Mouse (Mus musculus) layer of hippocampus, postnatal 36 days (tissue): ENCODE measurements at regions not wholly inside any gene's neighbourhood (a gene's known extent, or its start where the extent isn't known, plus 50 kb on each side); places are given as distances from the start of the nearest gene placed in this dataset.

Source experiments
- DNase-seq, 2 experiments: peaks; one replicate each; pipeline ENCODE4 v3.0.0; 2022

DNA sequence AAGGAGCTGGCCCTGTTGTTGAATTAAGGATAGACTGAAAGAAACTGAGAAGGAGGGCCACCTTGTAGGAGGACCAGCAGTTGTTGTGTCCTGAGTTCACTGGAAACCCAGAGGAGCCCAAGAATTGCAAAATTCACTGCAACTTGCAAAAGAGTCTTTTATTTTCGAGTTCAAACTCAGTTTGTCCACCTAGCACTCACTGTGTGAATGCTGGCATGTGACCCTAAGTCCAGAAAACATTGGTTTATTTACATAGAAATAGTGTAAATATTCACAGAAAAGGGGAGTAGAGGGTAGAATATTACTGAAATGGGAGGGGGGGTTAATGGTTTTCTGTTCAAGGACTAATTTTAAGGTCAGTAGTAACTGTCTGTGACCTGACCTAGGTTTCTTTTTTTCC, 394.7 kb downstream of the 4933405O20Rik start:
- DNase-seq = no peak

DNA sequence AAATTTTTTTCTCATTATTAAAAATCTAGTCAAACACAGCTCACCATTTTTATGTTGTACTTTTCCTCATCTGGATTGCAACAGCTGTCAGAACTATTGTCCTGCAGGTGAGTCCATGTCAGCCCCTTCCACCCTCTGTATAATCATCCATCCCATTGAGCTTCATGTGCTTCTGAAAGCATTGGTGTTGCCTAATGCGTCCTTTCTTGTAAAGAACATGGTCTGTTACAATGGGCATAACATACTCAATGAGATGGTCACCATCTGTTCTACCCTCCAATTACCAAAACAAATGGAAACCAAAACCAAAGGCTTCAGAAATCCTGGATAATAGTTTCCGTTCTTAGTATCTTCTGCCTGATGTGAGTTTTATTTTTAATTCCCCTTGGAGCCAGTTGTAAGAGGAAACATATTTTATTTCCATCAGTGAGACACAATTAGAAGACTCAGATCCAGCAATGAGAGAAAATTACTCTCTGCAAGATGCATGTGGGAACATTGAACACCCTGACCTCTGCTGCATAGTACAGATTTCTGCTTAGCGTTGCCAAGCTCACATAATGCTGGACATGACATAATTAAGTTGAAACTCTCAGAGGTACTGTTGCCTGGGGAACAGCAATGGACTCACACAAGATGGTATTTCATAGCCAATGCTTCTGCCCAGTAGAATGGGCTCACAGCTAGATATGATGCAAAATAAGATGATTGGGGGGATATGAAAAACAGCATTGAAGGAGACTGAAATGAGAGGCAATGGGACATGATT, 443.1 kb downstream of the 4933405O20Rik start:
- DNase-seq = no peak

DNA sequence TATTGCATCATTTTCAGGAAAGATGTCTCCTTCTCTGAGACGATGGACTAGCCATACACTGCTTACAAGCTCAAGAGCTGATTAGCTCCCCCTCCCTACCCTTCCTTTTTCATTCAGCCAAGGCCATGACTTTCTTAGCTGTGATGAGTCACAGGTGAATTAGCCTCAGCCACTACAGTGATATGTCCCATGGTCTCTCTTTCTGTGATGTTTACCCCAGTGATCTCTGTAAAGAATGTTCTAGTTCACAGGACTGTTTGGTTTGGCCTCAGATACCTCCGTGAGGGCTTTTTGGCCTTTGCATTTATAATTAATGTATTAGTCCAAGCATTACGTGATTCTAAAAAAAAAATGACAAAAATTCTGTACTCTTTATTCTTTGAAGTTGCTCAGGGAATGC, 452.5 kb downstream of the 4933405O20Rik start:
- no peak for DNase-seq

DNA sequence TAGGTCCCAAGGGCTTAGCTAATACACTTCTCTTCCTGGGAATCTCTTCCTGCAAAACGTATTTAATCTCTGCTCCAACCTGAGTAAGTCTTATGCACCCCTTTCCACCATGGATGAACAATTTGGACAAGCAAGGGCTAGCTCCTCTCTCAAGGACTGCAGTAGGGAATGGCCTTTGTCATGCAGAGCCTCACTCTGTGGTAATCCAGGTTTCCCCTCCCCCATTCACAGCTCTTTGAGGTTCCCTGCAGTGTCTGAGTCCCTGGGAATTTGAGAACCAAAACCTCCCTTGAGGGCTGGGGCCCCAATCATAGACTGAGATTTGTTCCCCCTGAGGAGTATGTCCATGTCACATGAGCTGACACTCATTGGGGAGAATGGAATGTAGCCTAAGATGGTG, 442.5 kb upstream of the Ano5 start:
- no peak for DNase-seq

DNA sequence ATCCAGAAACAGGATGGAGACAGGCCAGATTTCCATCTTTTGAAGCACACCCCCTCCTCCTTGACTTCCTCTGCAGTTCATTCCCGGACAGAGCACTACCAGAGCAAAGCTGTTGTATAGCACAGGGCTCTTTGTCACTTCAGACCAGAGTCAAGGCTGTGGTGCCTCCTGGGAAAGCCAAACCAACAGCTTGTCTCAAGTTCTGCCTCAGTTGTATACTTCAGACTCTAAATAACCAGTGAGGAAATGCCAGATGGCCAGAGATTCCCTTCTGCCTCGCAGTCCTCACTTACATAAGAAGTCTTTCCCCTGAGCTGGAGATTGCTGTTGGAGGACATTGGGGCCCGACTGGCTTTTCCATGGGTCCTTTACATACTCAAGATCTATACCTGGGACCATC, 417.1 kb upstream of the Ano5 start:
- peak; percentile 3 for DNase-seq

DNA sequence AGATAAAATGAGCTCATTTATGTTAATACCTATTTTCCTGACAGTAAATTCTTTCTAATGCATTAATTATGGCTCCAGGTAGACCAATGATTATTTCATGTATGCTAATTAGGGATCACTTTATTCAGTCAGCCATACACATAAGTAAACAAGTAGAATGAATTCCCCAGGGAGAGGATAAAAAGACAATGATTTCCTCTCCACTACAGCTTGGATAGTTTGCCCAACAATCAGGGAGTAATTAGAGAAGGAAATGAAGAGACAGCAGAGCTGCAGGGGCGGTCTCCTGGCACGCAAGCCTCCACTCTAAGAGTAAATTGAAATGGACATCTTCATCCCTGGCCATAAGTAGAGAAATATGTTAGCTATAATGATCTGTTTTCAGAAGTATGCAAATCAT, 409.7 kb upstream of the Ano5 start:
- no peak for DNase-seq

DNA sequence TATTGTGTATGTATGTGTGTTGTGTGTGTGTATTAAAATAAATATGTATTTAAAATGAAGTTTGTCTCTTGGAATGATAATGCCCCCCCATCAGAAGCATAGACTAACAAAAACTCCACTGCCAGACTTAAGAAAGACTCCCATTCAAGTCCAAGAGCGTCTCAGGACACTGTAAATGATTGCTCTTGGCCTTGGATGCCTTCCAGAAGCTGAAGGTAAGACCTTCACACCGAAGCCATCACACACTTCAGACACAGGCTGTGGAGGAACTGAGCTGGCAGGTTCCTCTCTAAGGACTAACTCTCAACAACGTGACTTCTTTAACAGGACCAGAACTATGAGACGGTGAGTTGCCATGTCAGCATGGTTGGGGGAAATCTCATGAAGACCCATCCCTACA, 370.0 kb upstream of the Ano5 start:
- DNase-seq = no peak

DNA sequence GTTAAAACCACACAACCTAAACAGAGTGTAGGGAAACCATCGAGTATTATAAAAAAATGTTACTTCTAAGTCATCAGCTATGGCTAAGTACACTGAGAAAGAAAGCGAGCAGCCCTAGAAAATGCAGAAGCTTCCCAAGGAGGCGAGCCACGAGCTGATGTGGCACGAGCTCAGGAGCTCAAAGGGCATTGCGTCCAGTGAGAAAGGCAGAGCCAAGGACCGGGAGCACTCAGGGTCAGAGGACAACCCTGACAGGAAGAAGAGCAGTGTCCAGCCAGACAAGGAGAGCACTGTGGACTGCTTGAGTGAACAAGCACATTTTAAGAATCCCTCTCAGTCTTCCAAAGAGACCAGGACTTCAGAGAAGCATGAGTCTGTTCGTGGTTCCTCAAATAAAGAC, 335.6 kb upstream of the Ano5 start:
- no peak for DNase-seq

DNA sequence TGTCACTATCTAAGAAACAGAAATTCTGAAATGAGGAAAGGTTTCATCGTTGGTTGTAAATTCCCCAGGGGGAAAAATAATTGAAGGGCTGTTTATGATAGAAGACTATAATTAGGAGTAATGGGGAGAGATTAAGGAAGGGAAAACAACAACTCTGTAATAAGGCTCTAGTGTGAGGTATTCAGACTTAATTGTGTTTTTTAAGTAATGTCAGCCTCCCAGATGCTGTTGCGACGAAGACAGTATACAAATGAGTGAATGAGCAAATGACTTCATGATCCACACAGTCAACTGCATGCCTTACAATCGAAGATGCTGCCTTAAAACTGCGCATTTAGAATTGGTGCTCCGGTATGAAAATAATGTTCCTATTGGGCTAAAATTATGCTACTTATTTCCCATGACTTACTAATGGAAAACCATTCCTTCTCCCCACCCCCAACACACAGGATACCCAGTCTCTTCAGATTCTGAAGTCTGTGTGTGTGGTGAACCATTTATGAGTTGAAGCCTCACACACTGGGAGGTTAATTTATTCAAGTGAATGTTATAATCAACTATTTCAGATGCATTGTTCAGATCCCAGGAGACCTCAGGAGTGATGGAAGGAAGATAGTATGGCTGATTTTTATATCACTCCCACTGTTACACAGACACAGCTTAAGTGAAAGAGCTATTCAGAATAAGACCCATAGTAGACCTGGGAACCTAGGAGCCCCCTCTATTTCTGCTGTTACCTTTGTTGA, 295.2 kb upstream of the Ano5 start:
- no peak for DNase-seq

DNA sequence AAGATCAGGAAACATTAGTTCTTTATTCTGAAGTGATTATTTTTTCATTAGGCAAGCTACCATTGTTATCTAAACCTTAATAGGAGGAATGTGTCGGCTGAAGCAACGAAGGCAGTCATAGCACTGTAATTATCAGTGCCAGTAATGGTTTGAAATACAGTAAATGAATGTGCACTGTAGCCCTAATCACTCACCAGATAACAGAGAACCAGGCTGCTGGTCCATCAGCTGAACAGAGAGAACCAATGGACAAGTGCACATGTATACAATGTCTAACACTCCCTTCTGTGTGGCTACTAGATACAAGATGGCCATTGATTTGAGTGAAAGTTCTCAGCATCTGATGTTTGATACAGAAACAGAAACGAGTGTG, 294.6 kb upstream of the Ano5 start:
- DNase-seq = no peak

DNA sequence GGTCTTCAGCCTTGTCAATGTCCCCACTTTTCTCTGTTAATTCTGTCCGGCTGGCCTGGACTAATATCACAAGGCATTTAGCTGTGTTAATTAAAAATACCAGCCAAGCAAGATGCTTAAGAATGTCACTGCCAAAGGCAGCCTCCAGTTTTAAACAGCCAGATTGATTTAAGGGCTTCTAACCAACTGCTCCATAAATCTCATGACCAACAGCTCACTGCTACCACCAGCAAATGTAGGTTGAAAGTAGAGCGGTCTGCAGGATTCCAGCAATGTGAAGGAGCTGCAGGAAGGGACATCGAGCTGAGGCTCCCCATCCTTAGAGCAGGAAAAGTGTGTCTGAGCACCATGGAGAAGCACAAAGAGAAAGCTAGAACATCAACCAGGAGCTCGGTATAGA, 289.5 kb upstream of the Ano5 start:
- DNase-seq = peak in 1 of 2 experiments; percentile 1

DNA sequence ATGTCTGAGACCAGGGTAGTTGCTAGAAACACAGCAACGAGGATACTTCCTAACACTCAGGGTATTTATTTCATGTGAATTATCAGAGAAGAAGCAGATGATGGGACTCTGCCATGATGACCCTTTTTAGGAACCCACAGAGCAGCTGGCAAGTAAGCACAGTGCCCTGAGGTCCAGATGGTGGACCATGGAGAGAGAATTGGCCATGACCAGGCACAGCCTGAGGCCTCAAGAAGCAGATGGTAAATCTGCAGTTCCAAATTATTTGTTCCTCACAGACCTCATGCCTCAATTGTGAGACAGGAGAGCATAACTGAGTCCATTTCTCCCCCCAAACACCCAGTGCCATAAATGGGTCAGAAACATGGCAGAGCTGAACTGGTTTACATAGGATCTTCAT, 289.0 kb upstream of the Ano5 start:
- no peak for DNase-seq

DNA sequence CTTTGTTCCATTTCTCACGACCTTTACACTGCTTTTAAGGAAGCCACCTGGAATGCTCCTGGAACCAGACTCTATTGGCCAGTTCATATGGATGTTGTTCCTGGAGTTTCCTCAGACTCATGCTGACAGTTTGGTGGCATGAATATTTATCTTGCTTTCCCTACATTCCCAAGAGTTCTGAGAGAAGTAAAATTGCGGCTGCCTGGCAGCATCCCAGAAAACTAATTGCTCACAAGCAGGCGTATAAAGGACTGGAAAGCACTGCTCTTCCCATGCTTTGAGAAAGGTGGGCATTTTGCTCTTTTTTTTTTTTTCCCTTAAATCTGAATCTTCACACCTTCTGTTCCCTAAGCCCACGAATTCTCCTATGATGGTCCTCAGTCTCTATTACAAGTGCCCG, 283.7 kb upstream of the Ano5 start:
- DNase-seq = peak in 1 of 2 experiments; percentile 5

DNA sequence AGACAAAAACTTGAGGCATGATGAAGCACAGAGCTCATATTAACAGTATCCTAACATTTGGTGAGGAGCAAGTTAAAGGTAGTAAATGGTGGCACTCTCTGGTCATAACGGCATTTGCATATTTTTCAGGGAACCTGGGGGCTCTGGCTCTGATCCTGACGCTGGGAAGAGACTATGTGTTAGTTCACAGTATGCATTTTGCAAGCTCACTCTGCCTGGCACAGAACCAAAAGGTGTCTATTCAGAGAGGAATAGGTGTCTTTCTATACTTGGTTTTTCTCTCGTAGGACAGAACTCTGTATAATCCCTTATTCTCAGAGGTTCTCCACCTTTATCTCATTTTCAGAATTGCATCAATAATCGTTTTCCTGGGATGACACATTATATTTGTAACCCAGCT, 276.2 kb upstream of the Ano5 start:
- DNase-seq = no peak

DNA sequence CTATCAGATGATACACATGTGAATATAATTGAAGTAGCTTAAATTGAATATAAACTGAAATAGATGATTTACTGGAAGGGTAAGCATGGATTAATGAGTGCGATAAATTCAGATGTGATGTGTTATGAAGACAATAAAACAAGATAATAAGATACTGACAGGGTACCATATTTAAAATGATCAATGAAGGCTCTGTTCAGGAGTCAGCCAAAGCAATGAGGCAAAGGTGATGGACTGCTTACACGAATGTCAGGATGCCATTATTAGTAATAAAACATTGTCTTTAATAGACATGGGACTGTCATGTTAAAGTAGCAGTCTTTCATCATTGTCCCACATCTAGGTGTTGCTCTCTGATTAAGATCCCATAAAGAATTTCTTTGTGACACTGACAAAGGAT, 263.1 kb upstream of the Ano5 start:
- DNase-seq = no peak

DNA sequence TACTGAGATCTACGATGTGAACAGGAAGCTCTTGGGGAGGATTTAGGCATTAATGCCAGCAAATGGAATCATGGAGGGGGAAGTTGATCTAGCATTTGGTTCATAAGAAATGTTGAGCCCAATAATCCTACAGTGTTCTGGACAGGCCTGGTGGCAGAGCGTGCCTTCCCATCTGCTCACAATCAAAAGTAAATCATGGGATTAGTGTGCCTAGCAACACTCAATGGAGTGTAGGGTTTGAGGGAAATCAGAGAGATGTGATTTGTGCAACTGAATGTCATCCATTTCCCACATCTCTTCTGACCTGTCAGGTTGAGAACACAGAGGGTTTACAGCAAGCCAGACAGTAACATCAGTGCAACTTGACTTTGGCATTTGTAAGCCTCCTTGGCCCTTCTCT, 256.4 kb upstream of the Ano5 start:
- no peak for DNase-seq

DNA sequence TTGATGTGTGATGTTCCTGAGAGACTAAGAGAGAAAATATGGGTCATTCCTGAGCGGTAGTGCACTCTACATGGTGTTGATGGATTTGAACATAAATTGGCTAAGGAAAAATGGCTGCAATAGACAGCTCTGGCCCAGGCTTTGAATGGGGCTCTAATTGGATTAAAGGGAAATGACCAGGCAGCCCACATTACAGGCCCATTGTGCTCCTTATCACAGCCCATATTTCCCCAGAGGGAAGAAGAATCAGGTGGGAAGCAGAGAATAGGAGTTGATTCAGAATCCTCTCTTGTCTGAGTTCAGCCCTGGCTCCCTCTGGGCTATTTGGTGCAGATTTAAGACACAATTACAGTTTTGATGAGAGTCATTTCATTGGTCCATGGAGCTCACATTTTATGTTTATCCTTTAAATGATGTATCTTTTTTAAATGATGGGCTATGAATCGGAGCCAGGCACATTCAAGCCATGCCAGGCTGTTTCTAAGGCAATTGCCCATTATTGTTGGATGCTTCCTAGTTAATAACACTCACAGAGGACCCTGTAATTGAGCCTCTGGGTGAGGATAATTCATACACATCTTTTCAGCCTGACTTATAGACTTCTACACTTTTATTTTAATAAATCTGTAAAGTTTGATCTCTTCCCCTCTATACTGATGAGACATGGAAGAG, 251.5 kb upstream of the Ano5 start:
- no peak for DNase-seq

DNA sequence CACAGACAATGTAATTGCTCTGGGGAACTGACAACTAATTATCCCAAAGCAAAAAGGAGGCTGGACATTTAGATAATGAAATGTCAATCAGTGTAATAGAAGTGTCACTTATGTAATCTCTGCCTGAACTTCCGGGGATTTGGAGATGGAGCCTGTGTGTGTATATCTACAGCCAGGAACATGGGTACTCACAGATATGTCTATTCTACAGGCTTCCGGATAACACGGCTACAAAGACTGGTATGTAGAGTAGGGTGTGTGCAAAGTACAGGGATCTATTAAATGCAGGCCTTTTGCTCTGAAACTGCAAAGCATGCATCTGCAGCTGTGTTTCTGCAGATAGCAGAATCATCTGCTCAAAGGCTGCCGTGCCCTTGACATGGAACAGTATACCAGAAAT, 246.7 kb upstream of the Ano5 start:
- DNase-seq = no peak

DNA sequence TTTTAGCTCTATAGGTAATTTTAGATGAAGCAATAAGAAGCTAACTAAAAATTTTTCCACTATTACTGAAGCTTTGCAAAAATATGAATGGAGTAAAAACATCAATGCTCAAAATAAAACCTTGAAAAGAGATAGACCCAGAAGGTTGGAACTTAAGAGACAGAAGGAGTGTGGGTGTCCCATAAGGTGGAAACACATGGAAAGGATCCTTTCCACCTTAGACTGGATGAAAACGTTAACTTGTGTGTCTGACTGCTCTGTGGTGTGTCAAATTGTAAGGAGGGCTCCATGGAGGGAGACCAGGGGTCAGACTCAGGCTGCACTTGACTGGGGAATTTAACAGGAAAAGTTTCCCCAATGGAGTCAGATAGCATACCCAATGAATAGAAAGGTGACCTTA, 244.9 kb upstream of the Ano5 start:
- peak; percentile 6 to 9 for DNase-seq

DNA sequence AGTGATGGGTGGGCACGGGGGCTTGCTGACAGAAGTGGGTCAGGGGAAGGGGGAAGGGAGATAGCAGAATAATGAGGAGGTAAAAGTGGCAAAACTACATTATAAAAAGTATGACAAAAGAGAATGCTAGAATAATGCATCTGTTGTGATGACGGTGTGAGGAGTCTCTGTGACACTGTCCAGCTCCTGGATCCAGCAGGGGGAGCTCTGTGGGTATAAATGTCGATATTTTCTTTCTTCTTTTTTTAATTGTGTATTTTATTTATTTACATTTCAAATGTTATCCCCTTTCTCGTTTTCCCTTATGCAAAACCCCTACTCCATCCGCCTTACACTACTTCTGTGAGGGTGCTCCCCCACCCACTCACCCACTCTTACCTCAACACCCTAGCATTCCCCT, 243.9 kb upstream of the Ano5 start:
- no peak for DNase-seq

DNA sequence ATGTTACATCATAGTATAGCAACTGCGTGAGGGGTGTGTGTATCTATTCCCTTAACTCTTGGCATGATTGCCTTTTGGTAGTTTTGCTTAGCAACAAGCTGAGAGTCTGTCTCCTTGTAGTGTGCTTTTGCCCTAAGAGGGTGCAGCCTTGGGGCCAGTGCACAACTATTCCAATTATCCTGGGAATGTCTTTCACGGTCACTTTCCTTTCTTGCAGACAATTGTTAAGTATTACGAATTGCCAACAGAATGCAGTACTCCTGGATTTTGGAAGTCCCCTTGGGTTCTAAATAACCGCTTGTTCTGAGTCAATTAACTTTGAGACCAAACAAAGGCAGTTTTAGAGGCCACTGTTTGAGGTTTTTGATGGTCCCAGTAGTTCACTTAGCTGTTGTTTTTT, 242.1 kb upstream of the Ano5 start:
- DNase-seq = no peak

DNA sequence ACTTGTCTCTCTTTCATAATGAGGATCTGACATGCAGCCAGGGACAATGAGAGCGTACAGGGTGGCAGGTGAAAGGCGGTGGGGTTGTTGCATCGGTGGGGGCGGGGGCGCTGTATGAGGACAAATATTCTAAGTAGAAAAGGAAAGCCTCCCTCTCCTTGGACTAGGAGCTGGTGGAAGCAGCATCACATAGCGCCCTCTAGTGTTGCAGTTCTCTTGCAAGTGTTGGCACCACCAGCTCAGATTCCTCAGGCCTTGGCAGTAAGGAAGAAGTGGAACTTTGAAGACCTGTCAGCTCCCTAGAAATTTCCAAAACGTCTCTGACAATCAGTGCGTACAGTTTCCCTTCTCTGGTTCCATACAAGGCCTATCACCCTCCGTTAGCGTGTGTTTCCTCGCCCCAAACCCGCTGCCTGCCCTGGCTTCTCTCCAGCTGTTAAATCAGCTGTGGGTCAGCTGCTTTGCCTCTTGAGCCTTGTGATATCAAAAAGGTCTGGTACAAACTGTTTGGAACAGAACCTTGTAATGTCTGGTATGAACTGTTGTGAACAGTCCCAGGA, 240.2 kb upstream of the Ano5 start:
- DNase-seq = peak; percentile 14 to 26

DNA sequence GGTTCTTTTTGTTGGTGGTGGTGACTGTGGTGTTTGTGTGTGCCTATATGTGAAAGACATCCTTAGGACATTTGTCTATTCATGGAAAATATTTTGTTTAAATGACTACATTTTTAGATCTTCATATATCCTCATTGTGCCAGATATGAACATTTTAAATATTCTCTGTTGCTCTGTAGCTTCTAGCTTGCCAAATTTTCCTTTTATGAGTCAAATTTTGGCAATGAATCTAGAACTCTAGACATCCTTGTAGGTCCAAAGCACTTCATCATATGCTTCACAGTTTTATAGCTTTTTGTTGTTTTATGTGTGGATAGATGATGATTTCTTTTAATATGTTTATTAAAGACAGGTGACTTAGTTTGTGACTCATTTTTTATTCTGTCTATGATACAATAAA, 229.4 kb upstream of the Ano5 start:
- no peak for DNase-seq

DNA sequence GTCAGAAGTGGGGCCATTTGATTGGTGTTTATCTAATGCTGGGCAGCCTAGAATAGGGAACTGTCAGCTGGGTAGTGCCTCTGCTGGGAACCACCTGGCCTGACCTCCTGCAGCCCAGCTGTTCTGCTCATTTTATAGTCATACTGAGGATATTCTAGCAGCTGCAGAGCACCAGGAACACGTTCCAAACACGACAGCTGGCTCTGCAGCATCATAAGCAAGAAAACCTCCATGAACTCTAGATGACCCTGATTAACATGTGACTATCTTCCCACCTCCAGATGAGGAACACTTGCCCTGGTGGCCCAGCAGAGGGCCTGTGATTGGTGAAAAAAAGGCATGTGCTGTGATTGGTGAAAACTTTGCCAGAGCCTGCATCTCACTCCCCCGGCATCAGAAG, 210.6 kb upstream of the Ano5 start:
- DNase-seq = no peak
